18 mouse cellular contexts compared by ENCODE assay signal in genomic region chr2:148144816-148145215, GRCm38 (mm10).
DNase-seq lines count a peak whose midpoint lies in the region; ATAC-seq lines count a peak whose summit lies in the region.
"Had no signal": no experiment of that assay in that cellular context is flagged by ENCODE, and none has a peak within 500 bp of the region (broad histone marks: within the 10 kb centered on the region; RNA-seq: fewer than 3 reads in every experiment).

No protein-coding gene starts in this region.

- no peaks in the 10 kb centered on the region for H3K27me3 ChIP-seq in heart, embryonic 10.5 days (ENCODE audit: insufficient read depth, poor library complexity, severe bottlenecking)
- H3K27me3 ChIP-seq in kidney, embryonic 16.5 days (ENCODE audit: insufficient read depth, low read length) = no peaks in the 10 kb centered on the region
- H3K27me3 ChIP-seq: forebrain, embryonic 13.5 days; hindbrain, embryonic 15.5 days; Patski had no signal

- no peak overlapping the region for H3K4me2 ChIP-seq in kidney, embryonic 16.5 days (replicated peaks; ENCODE audit: low read depth, low read length)
- H3K4me2 ChIP-seq: forebrain, embryonic 13.5 days; hindbrain, embryonic 15.5 days had no signal

- WGBS in heart, embryonic 10.5 days = 47% methylated on average over 1 of the region's 1 CpGs
- WGBS in kidney, embryonic 16.5 days = 63% methylated on average over 1 of the region's 1 CpGs

- no peaks in the 10 kb centered on the region for H3K9me3 ChIP-seq in heart, embryonic 10.5 days
- H3K9me3 ChIP-seq in kidney, embryonic 16.5 days (ENCODE audit: low read length) = no peaks in the 10 kb centered on the region
- H3K9me3 ChIP-seq: embryonic facial prominence, embryonic 10.5 days; forebrain, embryonic 13.5 days; hindbrain, embryonic 15.5 days had no signal

- no peak overlapping the region for H3K9ac ChIP-seq in kidney, embryonic 16.5 days (replicated peaks; ENCODE audit: low read length)
- H3K9ac ChIP-seq: forebrain, embryonic 13.5 days; forebrain, postnatal 0 days; hindbrain, embryonic 15.5 days had no signal

- no peaks in the 10 kb centered on the region for H3K36me3 ChIP-seq in heart, embryonic 10.5 days
- H3K36me3 ChIP-seq in kidney, embryonic 16.5 days (ENCODE audit: insufficient read depth, low read length) = no peaks in the 10 kb centered on the region
- H3K36me3 ChIP-seq: embryonic facial prominence, embryonic 10.5 days; hindbrain, embryonic 15.5 days had no signal

- no peak for ATAC-seq in kidney, embryonic 16.5 days (ENCODE audit: low FRiP score, low TSS enrichment)
- ATAC-seq: activated CD4-positive, CD25-positive, alpha-beta regulatory T cell, adult 4 months; forebrain, embryonic 13.5 days; forebrain, postnatal 0 days; Patski had no signal

- DNase-seq in heart, adult 11 months = peak; percentile 94
- no peak for DNase-seq in heart, embryonic 10.5 days (ENCODE audit: low spot score)
- peak; percentile 28 for DNase-seq in kidney, adult 11 months
- peak; percentile 18 to 54 for DNase-seq in kidney, postnatal 25 days
- no peak for DNase-seq in kidney, adult 18-20 months
- DNase-seq in lung, postnatal 36 days = peak; percentile 44
- no peak for DNase-seq in lung, postnatal 4 days
- DNase-seq: cerebellum, adult 2 months; cerebellum, postnatal 10 days; forebrain, postnatal 0 days; gastrocnemius, postnatal 36 days; heart, postnatal 14 days had no signal

- H3K27ac ChIP-seq in heart, embryonic 10.5 days = no peak overlapping the region
- no peak overlapping the region for H3K27ac ChIP-seq in kidney, embryonic 16.5 days (ENCODE audit: low read length)
- H3K27ac ChIP-seq: embryonic facial prominence, embryonic 10.5 days; forebrain, embryonic 13.5 days; hindbrain, embryonic 15.5 days had no signal

- no peak overlapping the region for H3K4me3 ChIP-seq in heart, embryonic 10.5 days
- H3K4me3 ChIP-seq in kidney, embryonic 16.5 days (ENCODE audit: low read length) = no peak overlapping the region
- H3K4me3 ChIP-seq: embryonic facial prominence, embryonic 10.5 days; forebrain, embryonic 13.5 days; hindbrain, embryonic 15.5 days had no signal

- H3K4me1 ChIP-seq in heart, embryonic 10.5 days = no peaks in the 10 kb centered on the region
- no peaks in the 10 kb centered on the region for H3K4me1 ChIP-seq in kidney, embryonic 16.5 days (ENCODE audit: insufficient read depth, low read length)
- H3K4me1 ChIP-seq: embryonic facial prominence, embryonic 10.5 days; forebrain, embryonic 13.5 days; hindbrain, embryonic 15.5 days had no signal

Comparison
In these comparisons a context has a peak if more than half of its experiments do, and no peak if none do; other contexts are left out.
1. DNase-seq: peak in heart, adult 11 months (single experiment), kidney, adult 11 months (single experiment), kidney, postnatal 25 days (2 of 2) and lung, postnatal 36 days (single experiment); none in heart, embryonic 10.5 days (single experiment), kidney, adult 18-20 months (single experiment) and lung, postnatal 4 days (0 of 2).